Mouse (Mus musculus): ENCODE measurements around the gene Klhl33. TPM values are rescaled to one million over a fixed set of nuclear protein-coding genes. Genes with fewer than 3 reads are reported as not detected.

The Klhl33 gene
- polyA plus RNA-seq, 1 experiment = 0.04 TPM

- H3K36me3 ChIP-seq (ENCODE audit: control insufficient read depth, insufficient read depth, low read length) = no peaks in the 10 kb centered on the region
- H3K4me1 ChIP-seq (ENCODE audit: control insufficient read depth, insufficient read depth, low read length) = peaks cover 7% of the 10 kb centered on the region
- no peaks in the 10 kb centered on the region for H3K27me3 ChIP-seq (ENCODE audit: control insufficient read depth, insufficient read depth, low read length)
- peak overlapping the region; percentile 75 for H3K4me3 ChIP-seq (ENCODE audit: control insufficient read depth, low read depth, low read length)
- H3K27ac ChIP-seq (ENCODE audit: control insufficient read depth, insufficient read depth, low read depth, low read length) = no peak overlapping the region
- TF ChIP-seq POLR2A (IDR thresholded peaks at IDR 0.05; ENCODE audit: control insufficient read depth, low read depth, low read length) (no peak), CTCF (IDR thresholded peaks at IDR 0.05; ENCODE audit: control insufficient read depth, insufficient read depth, insufficient replicate concordance, low read depth, low read length) (no peak)
Observed at GRCm38 (mm10) chr14:50896747-50897373, 447 bp downstream of the Klhl33 start.

GRCm38 (mm10) chr14:50895985-50896746 lies 1.1 kb downstream of the Klhl33 start:
- no peaks in the 10 kb centered on the region for H3K36me3 ChIP-seq (ENCODE audit: control insufficient read depth, insufficient read depth, low read length)

GRCm38 (mm10) chr14:50895407-50895806 lies 1.9 kb downstream of the Klhl33 start:
- H3K36me3 ChIP-seq (ENCODE audit: control insufficient read depth, insufficient read depth, low read length) = no peaks in the 10 kb centered on the region
- H3K27ac ChIP-seq (ENCODE audit: control insufficient read depth, insufficient read depth, low read depth, low read length) = no peak overlapping the region
- H3K4me1 ChIP-seq (ENCODE audit: control insufficient read depth, insufficient read depth, low read length) = peaks cover 7% of the 10 kb centered on the region
- no peaks in the 10 kb centered on the region for H3K27me3 ChIP-seq (ENCODE audit: control insufficient read depth, insufficient read depth, low read length)
- TF ChIP-seq POLR2A (IDR thresholded peaks at IDR 0.05; ENCODE audit: control insufficient read depth, low read depth, low read length) = no peak
- TF ChIP-seq CTCF (IDR thresholded peaks at IDR 0.05; ENCODE audit: control insufficient read depth, insufficient read depth, insufficient replicate concordance, low read depth, low read length) = no peak
- no peak overlapping the region for H3K4me3 ChIP-seq (ENCODE audit: control insufficient read depth, low read depth, low read length)

More at GRCm38 (mm10) chr14:50895985-50896746, 1.1 kb downstream of the Klhl33 start:
- TF ChIP-seq POLR2A (IDR thresholded peaks at IDR 0.05; ENCODE audit: control insufficient read depth, low read depth, low read length) = no peak
- no peak for TF ChIP-seq CTCF (IDR thresholded peaks at IDR 0.05; ENCODE audit: control insufficient read depth, insufficient read depth, insufficient replicate concordance, low read depth, low read length)
- Histone ChIP-seq H3K4me3 (ENCODE audit: control insufficient read depth, low read depth, low read length) (peak overlapping the region; percentile 75), H3K4me1 (ENCODE audit: control insufficient read depth, insufficient read depth, low read length) (peaks cover 7% of the 10 kb centered on the region), H3K27ac (ENCODE audit: control insufficient read depth, insufficient read depth, low read depth, low read length) (no peak overlapping the region), H3K27me3 (ENCODE audit: control insufficient read depth, insufficient read depth, low read length) (no peaks in the 10 kb centered on the region)

- Histone ChIP-seq H3K27ac (ENCODE audit: control insufficient read depth, insufficient read depth, low read depth, low read length) (no peak overlapping the region), H3K36me3 (ENCODE audit: control insufficient read depth, insufficient read depth, low read length) (no peaks in the 10 kb centered on the region), H3K27me3 (ENCODE audit: control insufficient read depth, insufficient read depth, low read length) (no peaks in the 10 kb centered on the region), H3K4me1 (ENCODE audit: control insufficient read depth, insufficient read depth, low read length) (peaks cover 7% of the 10 kb centered on the region), H3K4me3 (ENCODE audit: control insufficient read depth, low read depth, low read length) (no peak overlapping the region)
- TF ChIP-seq POLR2A (IDR thresholded peaks at IDR 0.05; ENCODE audit: control insufficient read depth, low read depth, low read length) (no peak), CTCF (IDR thresholded peaks at IDR 0.05; ENCODE audit: control insufficient read depth, insufficient read depth, insufficient replicate concordance, low read depth, low read length) (no peak)
Observed at GRCm38 (mm10) chr14:50892541-50893459, 4.5 kb downstream of the Klhl33 start.

GRCm38 (mm10) chr14:50892091-50892490 lies 5.2 kb downstream of the Klhl33 start:
- Histone ChIP-seq H3K4me3 (ENCODE audit: control insufficient read depth, low read depth, low read length) (no peak overlapping the region), H3K27me3 (ENCODE audit: control insufficient read depth, insufficient read depth, low read length) (no peaks in the 10 kb centered on the region), H3K36me3 (ENCODE audit: control insufficient read depth, insufficient read depth, low read length) (no peaks in the 10 kb centered on the region), H3K27ac (ENCODE audit: control insufficient read depth, insufficient read depth, low read depth, low read length) (no peak overlapping the region), H3K4me1 (ENCODE audit: control insufficient read depth, insufficient read depth, low read length) (peaks cover 7% of the 10 kb centered on the region)
- no peak for TF ChIP-seq CTCF (IDR thresholded peaks at IDR 0.05; ENCODE audit: control insufficient read depth, insufficient read depth, insufficient replicate concordance, low read depth, low read length)
- TF ChIP-seq POLR2A (IDR thresholded peaks at IDR 0.05; ENCODE audit: control insufficient read depth, low read depth, low read length) = no peak

- Histone ChIP-seq H3K27me3 (ENCODE audit: control insufficient read depth, insufficient read depth, low read length) (no peaks in the 10 kb centered on the region), H3K4me1 (ENCODE audit: control insufficient read depth, insufficient read depth, low read length) (peaks cover 6% of the 10 kb centered on the region), H3K4me3 (ENCODE audit: control insufficient read depth, low read depth, low read length) (no peak overlapping the region), H3K27ac (ENCODE audit: control insufficient read depth, insufficient read depth, low read depth, low read length) (no peak overlapping the region), H3K36me3 (ENCODE audit: control insufficient read depth, insufficient read depth, low read length) (no peaks in the 10 kb centered on the region)
- no peak for TF ChIP-seq POLR2A (IDR thresholded peaks at IDR 0.05; ENCODE audit: control insufficient read depth, low read depth, low read length)
- no peak for TF ChIP-seq CTCF (IDR thresholded peaks at IDR 0.05; ENCODE audit: control insufficient read depth, insufficient read depth, insufficient replicate concordance, low read depth, low read length)
Observed at GRCm38 (mm10) chr14:50891621-50892020, 5.7 kb downstream of the Klhl33 start.
